Mouse (Mus musculus): Measurements from ENCODE around the gene Olfr15.

Olfr15 gene

GRCm38 (mm10) chr16:3872216-3873047 is 41.8 kb downstream of the Olfr15 start, which contains the start of gene Naa60:
Gene Naa60 (plus strand): TSS chr16:3872375.
- peak; percentile 93 for DNase-seq (ENCODE audit: low spot score)

GRCm38 (mm10) chr16:3876346-3876745 is 45.7 kb downstream of the Olfr15 start:
- no peak for DNase-seq (ENCODE audit: low spot score)

GRCm38 (mm10) chr16:3884201-3885064 is 53.8 kb downstream of the Olfr15 start, which contains the start of the genes Zfp597 and Gm20695:
Gene Zfp597 (minus strand): TSS chr16:3884561.
Gene Gm20695 (plus strand): TSS chr16:3884648.
- peak; percentile 96 for DNase-seq (ENCODE audit: low spot score)

- DNase-seq (ENCODE audit: low spot score) = no peak
Measured at GRCm38 (mm10) chr16:3885065-3885670, 54.5 kb downstream of the Olfr15 start.

GRCm38 (mm10) chr16:3891621-3892295 is 61.1 kb downstream of the Olfr15 start:
- no peak for DNase-seq (ENCODE audit: low spot score)

GRCm38 (mm10) chr16:3893739-3894138 is 63.1 kb downstream of the Olfr15 start:
- DNase-seq (ENCODE audit: low spot score) = no peak
